Mouse (Mus musculus) layer of hippocampus, postnatal 25 days (tissue): Measurements from ENCODE around the gene G0s2. TPM values are rescaled to one million over a fixed set of nuclear protein-coding genes. Genes with fewer than 3 reads are reported as not detected.
A peak's percentile ranks its signal among the peaks of the same experiment; 100 is the strongest.
"Not testable (repeated sequence)": the region's sequence is repeated elsewhere in the genome, so short reads cannot be mapped to it uniquely, and the experiment has no call there.

ENCODE experiments used
- DNase-seq, 2 experiments: peaks; one replicate each; pipeline ENCODE4 v3.0.0; 2022; ENCODE audit warnings: mixed read lengths in 2 of 2, low spot score in 1 of 2; ENCODE audit errors: extremely low spot score in 1 of 2
- total RNA-seq, 2 experiments: library from RNA; stranded (reverse); gene quantifications; 2 replicates each; pipeline ENCODE4 v1.2.3; 2021

G0s2 gene
- total RNA-seq, 2 experiments from 2014 or later = 9.3 to 11.2 TPM

- DNase-seq = peak; percentile 50 to 93
Measured at GRCm38 (mm10) chr1:193255488-193256288, 17.3 kb downstream of the G0s2 start.

- DNase-seq = no peak
Measured at GRCm38 (mm10) chr1:193255032-193255431, 18.0 kb downstream of the G0s2 start.

GRCm38 (mm10) chr1:193253895-193254294 lies 19.1 kb downstream of the G0s2 start:
- DNase-seq = not testable (repeated sequence)

DNA sequence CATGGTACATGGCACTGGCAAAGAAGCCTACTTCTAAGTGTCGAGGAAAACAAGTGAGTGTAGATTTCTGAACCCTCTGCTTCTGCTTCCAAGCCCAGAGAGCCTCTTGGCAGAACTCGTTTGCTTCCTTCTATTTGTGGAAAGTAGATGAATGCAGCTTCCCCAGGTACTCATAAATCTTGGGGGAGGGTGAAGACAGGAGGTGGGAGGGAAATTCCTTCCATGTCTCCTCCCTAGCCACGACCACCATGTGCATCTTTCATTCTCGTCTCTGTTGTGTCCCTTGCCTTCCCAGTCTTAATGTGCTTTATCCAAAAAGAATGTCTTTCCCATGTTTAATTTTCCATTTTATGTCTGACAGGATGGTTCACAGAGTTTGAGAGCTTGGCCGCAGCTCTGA lies 20.4 kb downstream of the G0s2 start:
- no peak for DNase-seq

GRCm38 (mm10) chr1:193251386-193251785 lies 21.6 kb downstream of the G0s2 start:
- no peak for DNase-seq

- no peak for DNase-seq
Measured at GRCm38 (mm10) chr1:193250026-193250425, 23.0 kb downstream of the G0s2 start.

- no peak for DNase-seq
Measured at GRCm38 (mm10) chr1:193244235-193244634, 28.8 kb downstream of the G0s2 start.

DNA sequence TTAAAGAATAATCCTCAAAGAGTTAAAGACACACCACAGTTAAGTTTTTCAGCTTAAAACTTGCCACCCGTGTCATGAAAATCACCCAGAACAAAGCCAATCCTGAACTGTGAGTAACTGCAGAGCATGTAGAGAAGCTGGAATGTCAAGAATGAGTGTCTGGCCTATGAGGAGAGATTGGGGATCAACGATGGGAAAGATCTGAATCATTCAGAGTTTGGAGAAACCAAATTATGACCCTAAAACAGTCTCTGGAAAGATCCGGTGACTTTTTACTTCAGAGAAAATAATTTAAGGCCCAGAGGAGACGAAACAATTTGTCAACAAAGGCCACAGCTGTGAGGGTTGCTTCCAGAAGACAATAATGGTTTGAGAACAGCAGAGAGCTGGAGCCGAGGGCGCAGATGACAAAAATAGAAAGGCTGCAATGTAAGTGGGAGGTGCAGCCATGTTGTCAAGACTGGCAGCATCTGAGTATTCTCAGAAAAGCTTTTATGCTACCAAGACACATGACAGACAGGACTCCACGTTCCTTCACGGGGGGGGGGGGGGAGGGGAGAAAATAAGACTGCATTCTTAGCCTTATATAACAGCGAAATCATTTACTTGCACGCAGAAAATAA lies 29.3 kb downstream of the G0s2 start:
- DNase-seq = no peak

- DNase-seq = no peak
Measured at GRCm38 (mm10) chr1:193242863-193243262, 30.2 kb downstream of the G0s2 start.

DNA sequence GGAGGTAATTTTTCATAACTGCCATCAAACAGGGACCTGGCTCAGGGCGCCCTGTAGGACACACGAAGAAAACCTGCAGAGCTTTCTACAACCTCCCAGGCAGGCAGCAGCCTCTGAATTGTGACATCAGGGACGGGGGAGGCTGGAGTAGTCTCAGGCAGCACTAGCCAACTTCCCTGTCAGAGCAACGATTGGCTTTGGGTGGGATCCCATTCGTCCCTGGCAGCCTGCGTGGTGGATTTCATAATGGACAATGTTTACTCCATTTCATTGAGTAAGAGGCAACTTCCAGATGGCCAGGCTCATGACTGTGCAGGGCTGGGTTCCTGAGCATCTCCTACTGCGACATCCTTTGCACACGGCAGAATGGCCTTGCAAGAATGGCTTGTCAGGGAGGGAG lies 30.8 kb downstream of the G0s2 start:
- DNase-seq = peak; percentile 59 to 68

DNA sequence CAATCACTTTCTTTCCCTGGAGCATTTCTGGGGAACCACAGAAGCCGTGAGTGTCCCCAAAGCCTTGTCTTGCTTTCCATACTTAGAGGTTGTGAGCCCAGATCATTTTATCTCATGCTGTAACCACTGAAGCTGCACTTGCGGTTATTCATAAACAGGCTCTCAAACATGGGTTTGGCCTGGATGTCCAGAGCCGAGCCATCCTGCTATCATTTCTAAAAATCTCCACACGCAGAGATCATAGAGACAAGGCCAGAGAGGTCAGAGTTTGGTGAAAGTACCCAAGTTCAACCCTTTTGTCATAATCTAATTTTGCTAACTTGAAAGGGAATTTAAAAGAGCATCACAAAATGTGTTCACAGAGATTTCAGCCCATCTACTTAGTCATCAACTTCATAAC lies 31.6 kb downstream of the G0s2 start:
- DNase-seq = no peak

GRCm38 (mm10) chr1:193238426-193238825 lies 34.6 kb downstream of the G0s2 start:
- DNase-seq = no peak

- DNase-seq = no peak
Measured at GRCm38 (mm10) chr1:193234930-193235329, 38.1 kb downstream of the G0s2 start.

DNA sequence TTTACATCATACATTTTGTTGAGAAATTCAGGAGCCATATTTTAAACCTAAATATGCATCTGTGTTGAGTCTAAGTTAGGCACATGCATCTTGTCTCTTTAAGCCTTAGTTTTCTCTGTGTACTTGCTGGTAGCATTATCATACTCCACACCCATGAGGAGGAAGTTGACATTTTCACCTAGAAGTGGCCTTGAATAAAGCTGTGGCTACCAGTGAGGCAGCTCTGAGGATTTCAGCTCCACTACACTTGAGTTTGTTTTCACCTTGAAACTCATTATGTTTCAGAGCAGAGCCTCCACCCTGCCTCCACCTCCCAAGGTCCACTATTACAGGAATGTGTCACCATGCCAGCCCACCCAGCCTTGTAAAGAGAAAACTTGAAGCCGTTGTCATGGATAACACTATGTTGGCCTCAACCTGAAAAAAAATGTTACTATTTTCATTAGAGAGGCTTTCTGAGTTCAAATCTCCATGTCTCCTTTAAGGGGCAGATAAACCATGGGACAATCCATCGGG lies 38.8 kb downstream of the G0s2 start:
- DNase-seq = no peak

DNA sequence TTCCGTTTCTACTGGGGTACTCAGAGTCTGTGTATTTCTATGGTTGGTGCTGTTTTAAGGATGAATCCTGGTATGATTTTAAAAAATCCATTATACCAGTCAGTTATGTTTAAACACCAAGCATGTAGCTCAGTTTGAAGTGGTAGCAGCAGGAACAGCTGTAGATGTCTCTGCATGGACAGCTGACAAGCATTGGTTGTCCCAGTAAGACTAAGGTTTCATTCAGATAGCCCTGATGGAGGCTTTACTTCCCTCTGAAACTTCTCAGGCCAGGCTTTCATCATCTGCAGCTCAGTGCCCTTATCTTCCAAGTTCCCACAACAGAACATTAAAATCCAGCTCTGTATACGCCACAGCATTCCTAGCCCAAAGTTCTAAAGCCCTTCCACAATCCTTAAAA lies 40.3 kb downstream of the G0s2 start:
- no peak for DNase-seq

DNA sequence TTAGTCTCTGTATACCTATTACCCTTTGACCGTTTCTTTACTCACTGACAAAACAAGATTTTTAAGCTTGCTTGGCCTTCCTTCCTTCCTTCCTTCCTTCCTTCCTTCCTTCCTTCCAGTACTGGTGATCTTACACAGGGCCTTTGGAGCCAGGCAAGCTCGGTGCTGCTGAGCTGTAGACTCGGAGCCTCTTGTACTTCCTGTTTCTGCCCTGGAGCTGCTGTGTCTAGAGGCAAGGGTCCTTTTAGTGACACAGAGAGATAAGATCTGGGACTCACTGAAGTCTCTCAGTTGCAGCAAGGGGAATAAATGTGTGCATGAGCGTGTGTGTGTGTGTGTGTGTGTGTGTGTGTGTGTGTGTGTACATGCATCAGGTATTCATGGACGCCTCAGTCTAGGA lies 42.1 kb downstream of the G0s2 start:
- DNase-seq = no peak

- no peak for DNase-seq
Measured at GRCm38 (mm10) chr1:193230531-193230930, 42.5 kb downstream of the G0s2 start.

DNA sequence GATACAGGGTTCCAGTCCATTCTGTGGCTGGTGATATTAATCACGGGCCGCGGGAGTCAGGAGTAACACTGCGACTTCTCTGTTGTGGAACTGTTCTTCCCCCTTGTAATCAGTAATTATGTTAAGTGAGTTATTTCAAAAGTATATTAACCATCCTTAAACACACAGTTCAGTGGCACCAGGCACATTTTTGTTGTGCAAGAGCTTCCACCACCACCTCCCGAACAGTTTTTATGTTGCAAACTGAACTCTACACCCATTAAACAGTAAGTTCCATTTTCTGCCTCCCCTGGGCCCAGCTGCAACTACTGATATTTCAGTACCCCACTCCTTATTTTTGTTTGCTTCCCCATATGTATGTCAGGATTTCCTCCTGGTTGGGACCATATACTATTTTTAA lies 43.4 kb downstream of the G0s2 start:
- DNase-seq = no peak

DNA sequence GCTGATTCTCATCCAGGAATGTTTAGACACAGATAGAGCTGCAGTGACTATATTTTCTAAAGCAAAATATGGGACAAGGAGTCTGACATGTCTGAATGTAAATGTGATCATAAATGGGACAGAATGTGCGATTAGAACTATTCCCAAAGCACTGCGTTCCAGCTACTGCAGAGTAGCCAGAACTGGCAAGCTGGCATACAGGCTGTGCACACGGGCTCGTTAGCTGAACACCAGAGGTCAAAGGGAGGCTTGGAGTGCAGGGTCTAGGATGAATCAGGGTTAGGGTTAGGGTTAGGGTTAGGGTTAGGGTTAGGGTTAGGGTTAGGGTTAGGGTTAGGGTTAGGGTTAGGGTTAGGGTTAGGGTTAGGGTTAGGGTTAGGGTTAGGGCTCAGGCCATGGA lies 45.5 kb downstream of the G0s2 start:
- DNase-seq = no peak

DNA sequence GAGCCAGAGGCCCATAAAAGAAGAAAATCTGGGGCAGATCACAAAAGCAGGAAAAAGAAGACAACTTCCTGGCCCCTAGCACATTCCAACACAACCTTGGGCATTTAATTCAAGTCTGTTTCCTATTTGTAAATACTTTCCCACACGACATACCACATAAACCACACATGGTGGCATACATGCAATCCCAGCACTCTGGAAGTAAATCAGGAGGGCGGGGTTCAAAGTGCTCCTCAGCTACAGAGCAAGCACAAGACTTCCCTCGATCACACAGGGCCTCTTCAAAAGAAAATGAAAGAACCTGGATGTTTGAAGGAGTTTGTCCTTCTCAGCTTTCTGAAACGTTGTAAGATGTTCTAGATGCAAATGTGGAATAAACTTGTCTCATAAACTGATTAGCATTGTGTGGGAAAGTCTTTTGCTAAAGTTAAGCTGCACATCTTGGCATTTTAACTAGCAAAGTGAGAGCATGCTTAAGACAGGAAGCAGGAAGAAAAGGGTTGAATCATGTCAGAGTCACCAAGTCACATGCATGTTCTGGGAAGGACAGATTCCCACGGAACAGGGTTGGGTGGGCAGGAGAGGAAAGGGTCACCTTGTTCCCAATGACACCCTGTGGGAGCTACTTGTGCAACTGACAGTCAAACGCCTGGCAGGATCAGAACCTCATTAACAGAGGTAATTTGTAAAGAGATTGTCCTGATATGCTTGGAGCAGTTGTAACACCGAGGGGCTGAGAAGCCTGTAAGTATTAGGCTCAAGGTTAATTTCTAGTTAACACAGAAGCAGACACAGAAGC lies 46.1 kb downstream of the G0s2 start:
- DNase-seq = no peak

DNA sequence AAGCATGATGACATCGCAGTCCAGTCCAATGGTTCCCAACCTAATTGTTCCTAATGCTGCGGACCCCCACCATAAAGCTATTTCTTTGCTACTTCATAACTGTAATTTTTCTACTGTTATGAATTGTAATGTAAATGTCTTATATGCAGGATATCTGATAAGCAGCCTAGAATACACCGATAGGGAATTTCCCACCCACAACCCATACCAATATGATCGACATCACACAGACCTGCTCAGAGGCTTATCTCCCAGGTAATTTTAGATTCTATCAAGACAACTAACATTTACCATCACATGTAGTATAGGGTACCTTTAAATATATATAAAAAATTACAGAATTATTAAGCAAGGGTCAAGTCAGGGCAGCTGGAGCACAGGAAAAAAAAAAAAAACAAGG lies 46.9 kb downstream of the G0s2 start:
- no peak for DNase-seq
